Comparison of ENCODE assay signal across 10 mouse cellular contexts in genomic region chr4:94829924-94830386, GRCm38 (mm10).
A peak's percentile ranks its signal among the peaks of the same experiment; 100 is the strongest.
DNase-seq lines count a peak whose midpoint lies in the region; ATAC-seq and TF ChIP-seq lines count a peak whose summit lies in the region.
"Had no signal": no experiment of that assay in that cellular context is flagged by ENCODE, and none has a peak within 500 bp of the region (broad histone marks: within the 10 kb centered on the region; RNA-seq: fewer than 3 reads in every experiment).

No protein-coding gene starts in this region.

- H3K9me3 ChIP-seq in heart, embryonic 16.5 days (replicated peaks; ENCODE audit: control insufficient read depth, low read length): no peaks in the 10 kb centered on the region
- H3K9me3 ChIP-seq in forebrain, embryonic 14.5 days (replicated peaks; ENCODE audit: control insufficient read depth, low read length): no peaks in the 10 kb centered on the region

- peak; percentile 28 for DNase-seq in gastrocnemius, adult 2 months
- no peak for DNase-seq in gastrocnemius, postnatal 4 days (ENCODE audit: low spot score in 2 of 2)
- peak; percentile 66 to 82 for DNase-seq in kidney, postnatal 36 days
- peak; percentile 77 for DNase-seq in lung, postnatal 25 days (ENCODE audit: low spot score)
- no peak for DNase-seq in forebrain, embryonic 14.5 days (ENCODE audit: low spot score)
- no peak for DNase-seq in layer of hippocampus, adult 8-10 months (ENCODE audit: low spot score in 2 of 2)
- DNase-seq in urinary bladder, adult 2 months (ENCODE audit: low spot score): no peak
- DNase-seq: right cerebral cortex, postnatal 25 days had no signal

- H3K4me1 ChIP-seq in heart, embryonic 16.5 days (ENCODE audit: control insufficient read depth, insufficient read depth, low read length): peaks cover 7% of the 10 kb centered on the region; the same call in 1 of the 2 replicates
- no peaks in the 10 kb centered on the region for H3K4me1 ChIP-seq in forebrain, embryonic 14.5 days (ENCODE audit: control insufficient read depth, insufficient read depth, low read length)

- no peak overlapping the region for H3K9ac ChIP-seq in heart, embryonic 16.5 days (ENCODE audit: low read length)
- no peak overlapping the region for H3K9ac ChIP-seq in forebrain, embryonic 14.5 days (ENCODE audit: low read length)

- ATAC-seq in heart, embryonic 16.5 days (replicated peaks; ENCODE audit: extremely low read depth, insufficient read depth, low FRiP score): peak; percentile 63
- no peak for ATAC-seq in forebrain, embryonic 14.5 days
- ATAC-seq: midbrain, embryonic 16.5 days had no signal

- H3K27ac ChIP-seq in gastrocnemius, adult 2 months: peak overlapping the region; percentile 63
- H3K27ac ChIP-seq in heart, embryonic 16.5 days (ENCODE audit: low read length): no peak overlapping the region; the same call in 1 of the 2 replicates
- no peak overlapping the region for H3K27ac ChIP-seq in forebrain, embryonic 14.5 days (ENCODE audit: low read depth, low read length)

- intact Hi-C loops in gastrocnemius, adult 2 months (cut with DNase I): loop anchor here (5.0 to 10.0 kb wide), 2 partner anchors 83 to 145 kb away; no protein-coding TSS in a partner anchor

- no peaks in the 10 kb centered on the region for H3K27me3 ChIP-seq in heart, embryonic 16.5 days (ENCODE audit: control insufficient read depth, insufficient read depth, low read length)
- no peaks in the 10 kb centered on the region for H3K27me3 ChIP-seq in forebrain, embryonic 14.5 days (replicated peaks; ENCODE audit: control insufficient read depth, insufficient read depth, low read length)

- 49% methylated on average over 6 of the region's 6 CpGs for WGBS in heart, embryonic 16.5 days
- 81% methylated on average over 6 of the region's 6 CpGs for WGBS in forebrain, embryonic 14.5 days

- H3K4me3 ChIP-seq in gastrocnemius, adult 2 months: no peak overlapping the region
- no peak overlapping the region for H3K4me3 ChIP-seq in heart, embryonic 16.5 days (ENCODE audit: low read length)
- no peak overlapping the region for H3K4me3 ChIP-seq in forebrain, embryonic 14.5 days (ENCODE audit: low read depth, low read length)

- no peak overlapping the region for H3K4me2 ChIP-seq in heart, embryonic 16.5 days (ENCODE audit: low read depth, low read length)
- H3K4me2 ChIP-seq in forebrain, embryonic 14.5 days (ENCODE audit: low read length): no peak overlapping the region

- no peak for TF ChIP-seq CTCF in gastrocnemius, adult 2 months (IDR thresholded peaks at IDR 0.05)

- H3K36me3 ChIP-seq in heart, embryonic 16.5 days (ENCODE audit: control insufficient read depth, insufficient read depth): no peaks in the 10 kb centered on the region
- no peaks in the 10 kb centered on the region for H3K36me3 ChIP-seq in forebrain, embryonic 14.5 days (ENCODE audit: control insufficient read depth, insufficient read depth, low read length)

Comparison
In these comparisons a context has a peak if more than half of its experiments do, and no peak if none do; other contexts are left out.
1. DNase-seq: peak in gastrocnemius, adult 2 months (single experiment), kidney, postnatal 36 days (2 of 2) and lung, postnatal 25 days (single experiment); none in gastrocnemius, postnatal 4 days (0 of 2), forebrain, embryonic 14.5 days (single experiment), layer of hippocampus, adult 8-10 months (0 of 2) and urinary bladder, adult 2 months (single experiment).